Mouse (Mus musculus) liver, postnatal 0 days (tissue): ENCODE measurements around the gene Fam117a.
A peak's percentile ranks its signal among the peaks of the same experiment; 100 is the strongest.

Experiments
- CTCF ChIP-seq: sonication (generic); IDR thresholded peaks from 2 replicates; pipeline ENCODE4 v1.5.1; 2016; ENCODE audit warnings: antibody characterized with exemption, low read depth
- EP300 ChIP-seq: IDR thresholded peaks from 2 replicates; pipeline ENCODE4 v1.6.1; 2016; ENCODE audit warnings: antibody characterized with exemption, low read depth, mild to moderate bottlenecking

DNA sequence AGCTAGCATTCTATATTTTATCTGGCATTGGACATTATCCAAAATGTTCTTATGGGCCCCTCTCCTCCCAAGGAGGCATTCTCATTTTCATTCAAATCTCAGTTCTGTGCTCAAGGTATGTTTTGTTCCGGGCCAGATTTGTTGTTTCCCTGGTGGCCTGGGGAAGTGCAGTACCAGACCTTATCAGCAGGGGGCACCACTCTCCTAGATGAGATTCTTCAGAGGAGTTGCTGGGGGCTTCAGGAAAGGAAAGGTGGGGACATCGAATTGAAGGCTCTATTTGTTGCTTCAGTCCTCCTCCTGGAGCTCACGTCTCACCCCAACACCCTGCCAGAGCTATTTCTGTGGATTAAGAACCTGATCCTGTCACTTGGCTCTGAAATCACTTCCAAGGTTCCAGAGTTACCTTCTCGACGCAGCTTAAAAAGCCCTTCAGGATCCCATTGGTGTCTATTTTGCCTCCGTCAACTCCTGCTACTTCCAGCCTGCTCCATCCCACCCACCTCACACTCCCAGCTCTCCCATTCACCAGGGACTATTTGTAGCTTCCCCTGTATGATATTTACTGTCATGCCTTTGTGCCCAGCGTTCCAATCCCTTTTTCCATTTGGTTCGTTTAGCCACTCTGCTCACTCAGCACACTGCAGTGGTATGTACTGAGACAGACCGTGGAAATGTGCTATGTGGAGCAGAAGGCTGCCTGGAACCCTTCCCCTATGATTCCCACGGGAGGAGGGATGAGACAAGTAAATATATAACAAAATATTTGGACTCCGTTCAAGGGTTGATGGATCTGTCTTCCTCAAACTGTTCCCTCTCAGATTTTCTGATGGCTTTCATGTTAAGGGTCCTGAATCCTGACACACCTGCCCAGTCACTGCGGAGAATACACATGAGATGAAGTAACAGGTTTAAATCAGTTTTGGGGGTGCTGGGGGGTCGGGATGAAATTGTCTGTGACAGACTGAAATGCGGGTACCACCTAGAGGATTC lies 61.3 kb downstream of the Fam117a start:
- TF ChIP-seq EP300 (no peak), CTCF (peak; percentile 95)
